Mouse (Mus musculus) neural tube, embryonic 13.5 days (tissue): ENCODE measurements at regions not wholly inside any gene's neighbourhood (a gene's known extent, or its start where the extent isn't known, plus 50 kb on each side); places are given as distances from the start of the nearest gene placed in this dataset.
A peak's percentile ranks its signal among the peaks of the same experiment; 100 is the strongest.

Experiments
- ATAC-seq: fragments of 200-750 bp; cut with Nextera tagmentation; 2 replicates; pipeline ENCODE4 v1.8.0; 2017; ENCODE audit warnings: low read depth, mild to moderate bottlenecking, moderate TSS enrichment, moderate library complexity
- H3K27ac ChIP-seq: fragments of 300-500 bp; sonication (generic); replicated peaks from 2 replicates; pipeline ENCODE4 v1.5.1; 2015; ENCODE audit warnings: moderate library complexity, mild to moderate bottlenecking, inconsistent platforms
- H3K27me3 ChIP-seq: fragments of 300-500 bp; sonication (generic); 2 replicates; pipeline ENCODE4 v1.6.1; 2015; ENCODE audit warnings: mild to moderate bottlenecking, inconsistent platforms
- H3K36me3 ChIP-seq: fragments of 300-500 bp; sonication (generic); 2 replicates; pipeline ENCODE4 v1.6.1; 2015; ENCODE audit warnings: mild to moderate bottlenecking, inconsistent platforms
- H3K4me1 ChIP-seq: fragments of 300-500 bp; sonication (generic); replicated peaks from 2 replicates; pipeline ENCODE4 v1.6.1; 2015; ENCODE audit warnings: inconsistent platforms
- H3K4me2 ChIP-seq: fragments of 300-500 bp; sonication (generic); 2 replicates; pipeline ENCODE4 v1.6.1; 2015; ENCODE audit warnings: inconsistent platforms, mild to moderate bottlenecking, moderate library complexity
- H3K4me3 ChIP-seq: fragments of 300-500 bp; sonication (generic); 2 replicates; pipeline ENCODE4 v1.5.1; 2015; ENCODE audit warnings: mild to moderate bottlenecking, inconsistent platforms
- H3K9ac ChIP-seq: fragments of 300-500 bp; sonication (generic); 2 replicates; pipeline ENCODE4 v1.6.1; 2015; ENCODE audit warnings: moderate library complexity, mild to moderate bottlenecking, inconsistent platforms
- H3K9me3 ChIP-seq: fragments of 300-500 bp; sonication (generic); 2 replicates; pipeline ENCODE4 v1.6.1; 2016; ENCODE audit warnings: inconsistent platforms
- WGBS: fragments of 180-500 bp; shearing (Covaris S2); methylation state at CpG from one replicate; pipeline ENCODE4 v1.1.7; 2015; 5-methylcytosine and 5-hydroxymethylcytosine counted together

GRCm38 (mm10) chr7:83085547-83086158 lies 218.5 kb downstream of the Mex3b start:
- 26% methylated on average over 4 of the region's 4 CpGs for WGBS
- peak overlapping the region; percentile 67 for H3K27ac ChIP-seq

DNA sequence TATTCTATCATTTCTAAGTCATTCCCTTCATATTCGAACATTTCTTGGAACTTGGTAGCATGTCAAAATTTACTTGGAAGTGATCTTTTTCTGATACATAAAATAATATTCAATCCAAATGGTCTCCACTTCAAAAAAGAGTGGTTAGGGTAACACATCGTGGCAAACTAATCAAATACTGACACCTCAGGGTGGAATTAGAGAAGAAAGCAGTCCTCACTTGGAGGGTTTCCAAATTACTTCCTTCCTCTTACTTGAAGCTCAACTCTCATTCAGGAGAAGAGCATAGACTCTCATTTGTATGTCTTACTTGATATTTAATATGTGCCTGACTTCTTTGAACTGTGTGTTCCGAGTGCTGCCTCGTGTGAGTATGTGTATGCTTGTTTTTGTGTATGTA lies 220.3 kb downstream of the Mex3b start:
- Histone ChIP-seq H3K27me3 (no peaks in the 10 kb centered on the region), H3K9ac (no peak overlapping the region), H3K4me2 (no peak overlapping the region), H3K4me3 (no peak overlapping the region), H3K9me3 (no peaks in the 10 kb centered on the region), H3K36me3 (no peaks in the 10 kb centered on the region), H3K27ac (no peak overlapping the region), H3K4me1 (peaks cover 20% of the 10 kb centered on the region)
- ATAC-seq, result no peak
- 82% methylated on average over 4 of the region's 4 CpGs for WGBS

More at GRCm38 (mm10) chr7:83085547-83086158, 218.5 kb downstream of the Mex3b start:
- H3K9me3 ChIP-seq, result no peaks in the 10 kb centered on the region
- peaks cover 20% of the 10 kb centered on the region for H3K4me1 ChIP-seq
- H3K4me3 ChIP-seq, result no peak overlapping the region
- H3K36me3 ChIP-seq, result no peaks in the 10 kb centered on the region
- ATAC-seq, result peak; percentile 79
- H3K9ac ChIP-seq, result no peak overlapping the region
- no peaks in the 10 kb centered on the region for H3K27me3 ChIP-seq
- H3K4me2 ChIP-seq, result no peak overlapping the region

DNA sequence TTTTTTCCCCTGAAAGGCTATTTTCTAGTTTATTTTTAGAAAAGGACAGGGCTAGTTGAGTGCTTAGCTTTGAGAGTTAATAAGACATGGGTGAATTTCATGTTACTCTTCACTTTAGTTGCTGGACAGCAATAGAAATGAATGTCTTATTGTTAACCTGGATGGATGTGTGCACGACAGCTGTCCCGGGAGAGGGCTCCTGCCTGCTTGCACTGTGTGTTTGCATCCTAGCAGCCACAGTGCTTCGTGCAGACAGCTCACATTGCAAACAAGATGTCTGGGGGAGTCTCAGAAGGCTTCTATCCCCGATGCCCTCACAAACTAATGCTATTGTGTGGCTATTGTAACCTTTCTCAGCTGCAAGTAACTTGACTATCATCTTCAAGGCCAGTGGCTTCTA lies 221.0 kb downstream of the Mex3b start:
- H3K4me2 ChIP-seq, result no peak overlapping the region
- no peaks in the 10 kb centered on the region for H3K36me3 ChIP-seq
- no peak overlapping the region for H3K9ac ChIP-seq
- ATAC-seq, result no peak
- no peaks in the 10 kb centered on the region for H3K9me3 ChIP-seq
- peaks cover 20% of the 10 kb centered on the region for H3K4me1 ChIP-seq
- no peak overlapping the region for H3K27ac ChIP-seq
- no peaks in the 10 kb centered on the region for H3K27me3 ChIP-seq
- H3K4me3 ChIP-seq, result no peak overlapping the region
- 19% methylated on average over 4 of the region's 4 CpGs for WGBS

DNA sequence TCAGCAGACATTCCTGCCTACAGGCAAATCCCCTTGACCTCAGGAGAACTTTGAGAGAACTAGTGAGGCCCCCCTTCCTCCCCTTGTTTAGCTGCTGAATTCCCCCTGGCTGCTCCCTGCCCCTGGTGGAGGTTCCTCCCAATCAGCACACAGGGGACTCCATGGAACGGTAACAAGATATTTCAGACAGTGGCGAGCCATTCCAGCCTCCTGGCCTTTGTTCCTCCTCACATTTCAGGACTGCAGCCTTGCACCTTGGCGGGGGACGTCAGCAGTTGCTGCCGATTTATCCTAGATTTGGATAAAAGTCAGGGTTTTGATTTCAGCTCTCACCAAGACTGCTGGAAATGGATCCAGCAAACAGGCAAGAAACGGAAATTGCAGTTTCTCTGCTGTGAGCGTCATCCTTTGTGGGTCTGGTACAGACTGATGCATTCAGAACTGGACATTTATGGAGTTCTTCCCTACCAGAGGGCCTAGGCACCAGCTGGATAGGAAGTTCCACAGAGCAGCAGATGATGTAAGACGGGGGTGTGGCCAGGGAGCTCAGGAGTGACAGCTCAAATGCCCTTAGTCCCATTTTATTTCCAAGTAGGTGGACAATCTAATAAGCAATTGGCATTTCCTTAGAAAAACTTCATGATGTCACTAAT lies 222.3 kb downstream of the Mex3b start:
- H3K9me3 ChIP-seq, result no peaks in the 10 kb centered on the region
- no peak overlapping the region for H3K4me3 ChIP-seq
- H3K27me3 ChIP-seq, result no peaks in the 10 kb centered on the region
- peaks cover 26% of the 10 kb centered on the region for H3K4me1 ChIP-seq
- no peak overlapping the region for H3K4me2 ChIP-seq
- WGBS, result 49% methylated on average over 8 of the region's 8 CpGs
- no peak for ATAC-seq
- no peak overlapping the region for H3K27ac ChIP-seq
- H3K36me3 ChIP-seq, result no peaks in the 10 kb centered on the region
- H3K9ac ChIP-seq, result no peak overlapping the region

- WGBS, result 27% methylated on average over 8 of the region's 8 CpGs
- ATAC-seq, result no peak; the same call in 1 of the 2 replicates
- Histone ChIP-seq H3K9me3 (no peaks in the 10 kb centered on the region), H3K27me3 (no peaks in the 10 kb centered on the region), H3K9ac (no peak overlapping the region), H3K4me2 (no peak overlapping the region), H3K4me1 (peaks cover 11% of the 10 kb centered on the region), H3K4me3 (no peak overlapping the region), H3K27ac (no peak overlapping the region), H3K36me3 (no peaks in the 10 kb centered on the region)
These were observed 226.8 kb downstream of the Mex3b start for GRCm38 (mm10) chr7:83093923-83094355.

GRCm38 (mm10) chr7:83094899-83095298 lies 227.8 kb downstream of the Mex3b start:
- no peaks in the 10 kb centered on the region for H3K27me3 ChIP-seq
- no peak overlapping the region for H3K4me2 ChIP-seq
- H3K27ac ChIP-seq, result no peak overlapping the region
- no peak for ATAC-seq
- H3K4me3 ChIP-seq, result no peak overlapping the region
- no peak overlapping the region for H3K9ac ChIP-seq
- peaks cover 6% of the 10 kb centered on the region for H3K4me1 ChIP-seq
- no peaks in the 10 kb centered on the region for H3K36me3 ChIP-seq
- H3K9me3 ChIP-seq, result no peaks in the 10 kb centered on the region
- WGBS, result 39% methylated on average over 3 of the region's 3 CpGs

DNA sequence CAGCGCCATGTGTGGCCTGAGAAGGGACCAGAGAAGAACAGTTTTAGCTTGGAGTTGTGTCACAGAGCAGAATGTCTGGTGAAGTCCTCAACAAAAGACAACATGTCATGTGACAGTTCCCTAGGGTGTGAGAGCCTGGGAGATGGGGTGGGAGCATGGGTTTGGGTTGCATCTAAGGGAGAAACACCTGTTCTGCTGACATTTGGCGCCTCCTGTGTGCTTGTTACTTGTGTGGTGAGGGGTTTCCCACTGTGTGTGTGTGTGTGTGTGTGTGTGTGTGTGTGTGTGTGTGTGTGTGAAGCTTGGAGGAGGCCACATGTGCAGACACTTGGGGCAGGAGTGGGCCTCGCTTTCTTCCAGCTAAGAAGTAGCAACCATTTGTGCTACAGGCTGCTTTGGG lies 228.5 kb downstream of the Mex3b start:
- no peak for ATAC-seq
- WGBS, result 84% methylated on average over 3 of the region's 3 CpGs
- Histone ChIP-seq H3K4me2 (no peak overlapping the region), H3K36me3 (no peaks in the 10 kb centered on the region), H3K4me1 (peaks cover 6% of the 10 kb centered on the region), H3K9ac (no peak overlapping the region), H3K9me3 (no peaks in the 10 kb centered on the region), H3K27ac (no peak overlapping the region), H3K4me3 (no peak overlapping the region), H3K27me3 (no peaks in the 10 kb centered on the region)

GRCm38 (mm10) chr7:83104426-83104825 lies 237.3 kb downstream of the Mex3b start:
- H3K9me3 ChIP-seq, result no peaks in the 10 kb centered on the region
- H3K9ac ChIP-seq, result no peak overlapping the region
- H3K27me3 ChIP-seq, result no peaks in the 10 kb centered on the region
- 60% methylated on average over 1 of the region's 1 CpGs for WGBS
- no peak overlapping the region for H3K27ac ChIP-seq
- ATAC-seq, result no peak
- no peak overlapping the region for H3K4me3 ChIP-seq
- H3K36me3 ChIP-seq, result no peaks in the 10 kb centered on the region
- no peaks in the 10 kb centered on the region for H3K4me1 ChIP-seq
- H3K4me2 ChIP-seq, result no peak overlapping the region

DNA sequence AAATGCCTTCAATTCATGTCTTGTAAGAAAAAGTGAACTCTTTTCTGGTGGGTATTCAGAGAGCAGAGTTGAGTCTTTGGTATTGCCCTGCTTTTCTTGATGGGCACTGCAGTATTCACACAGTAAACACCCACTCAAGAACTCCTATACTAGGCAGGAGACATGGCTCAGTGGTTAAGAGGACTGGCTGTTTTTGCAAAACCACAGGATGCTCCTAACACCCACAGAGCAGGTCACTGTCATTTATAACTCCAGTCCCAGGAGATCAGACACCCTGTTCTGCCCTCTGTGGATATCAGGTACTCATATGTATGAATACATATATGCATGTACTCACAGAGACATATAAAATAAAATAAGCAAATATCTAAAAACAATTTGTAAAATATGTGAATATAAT lies 238.5 kb downstream of the Mex3b start:
- H3K4me2 ChIP-seq, result no peak overlapping the region
- no peak for ATAC-seq
- no peaks in the 10 kb centered on the region for H3K9me3 ChIP-seq
- H3K4me3 ChIP-seq, result no peak overlapping the region
- H3K27ac ChIP-seq, result no peak overlapping the region
- H3K4me1 ChIP-seq, result no peaks in the 10 kb centered on the region
- no peaks in the 10 kb centered on the region for H3K27me3 ChIP-seq
- H3K36me3 ChIP-seq, result no peaks in the 10 kb centered on the region
- H3K9ac ChIP-seq, result no peak overlapping the region

GRCm38 (mm10) chr7:83111217-83111823 lies 244.2 kb downstream of the Mex3b start:
- peak overlapping the region; percentile 50; the same call in 1 of the 2 replicates for H3K27ac ChIP-seq
- WGBS, result 53% methylated on average over 6 of the region's 6 CpGs
- no peaks in the 10 kb centered on the region for H3K9me3 ChIP-seq
- no peak overlapping the region for H3K4me2 ChIP-seq
- no peak overlapping the region for H3K4me3 ChIP-seq
- H3K36me3 ChIP-seq, result no peaks in the 10 kb centered on the region
- ATAC-seq, result no peak
- no peaks in the 10 kb centered on the region for H3K27me3 ChIP-seq
- H3K9ac ChIP-seq, result no peak overlapping the region
- H3K4me1 ChIP-seq, result peaks cover 11% of the 10 kb centered on the region

DNA sequence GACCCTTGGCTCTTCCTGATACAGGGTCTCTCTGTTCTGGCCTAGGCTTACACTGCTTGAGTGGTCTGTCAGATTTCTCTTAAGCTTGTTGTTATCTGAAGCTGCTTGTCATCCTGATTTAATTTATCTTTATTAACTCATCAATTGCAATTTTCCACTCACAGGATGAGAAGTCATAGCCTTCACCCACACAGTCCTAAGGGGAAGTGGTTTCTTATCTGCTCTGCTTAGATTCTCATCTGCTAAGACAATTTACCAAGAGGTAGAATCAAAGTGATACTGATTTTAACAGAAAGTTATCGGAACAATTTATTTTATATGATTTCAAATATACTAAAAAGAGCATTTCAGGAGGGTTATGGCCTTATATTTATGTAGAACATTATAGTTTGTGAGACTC lies 249.4 kb downstream of the Mex3b start:
- Histone ChIP-seq H3K4me2 (no peak overlapping the region), H3K27ac (no peak overlapping the region), H3K4me3 (no peak overlapping the region), H3K9me3 (no peaks in the 10 kb centered on the region), H3K27me3 (no peaks in the 10 kb centered on the region), H3K4me1 (peaks cover 5% of the 10 kb centered on the region; the same call in 1 of the 2 replicates), H3K36me3 (no peaks in the 10 kb centered on the region), H3K9ac (no peak overlapping the region)
- ATAC-seq, result no peak
- 98% methylated on average over 1 of the region's 1 CpGs for WGBS

DNA sequence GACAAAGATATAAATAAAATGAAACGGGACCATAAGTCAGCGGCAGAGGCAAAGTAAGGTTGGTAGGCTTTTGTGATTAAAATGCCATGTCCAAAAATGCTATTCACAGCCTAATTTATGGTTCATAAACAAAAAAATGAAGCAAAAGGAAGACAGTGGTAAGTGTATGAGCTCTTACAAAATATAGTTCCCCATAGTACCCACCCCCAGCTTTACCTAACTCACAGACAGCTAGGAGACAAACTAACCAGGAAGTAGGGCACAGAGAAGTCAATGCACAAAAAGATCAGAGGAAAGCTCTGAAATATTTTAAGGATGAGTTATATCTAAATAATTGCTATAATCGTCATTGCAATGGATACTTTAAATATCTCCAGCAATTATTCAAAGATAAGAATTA lies 249.9 kb downstream of the Mex3b start:
- no peak overlapping the region for H3K4me3 ChIP-seq
- H3K36me3 ChIP-seq, result no peaks in the 10 kb centered on the region
- H3K4me1 ChIP-seq, result no peaks in the 10 kb centered on the region
- 77% methylated on average over 3 of the region's 3 CpGs for WGBS
- H3K27ac ChIP-seq, result no peak overlapping the region
- no peak overlapping the region for H3K4me2 ChIP-seq
- H3K9me3 ChIP-seq, result no peaks in the 10 kb centered on the region
- ATAC-seq, result no peak
- no peaks in the 10 kb centered on the region for H3K27me3 ChIP-seq
- H3K9ac ChIP-seq, result no peak overlapping the region
